Mouse (Mus musculus): ENCODE results near the gene Blm.
"Not testable (repeated sequence)": the region's sequence is repeated elsewhere in the genome, so short reads cannot be mapped to it uniquely, and the experiment has no call there.

The Blm gene

DNA sequence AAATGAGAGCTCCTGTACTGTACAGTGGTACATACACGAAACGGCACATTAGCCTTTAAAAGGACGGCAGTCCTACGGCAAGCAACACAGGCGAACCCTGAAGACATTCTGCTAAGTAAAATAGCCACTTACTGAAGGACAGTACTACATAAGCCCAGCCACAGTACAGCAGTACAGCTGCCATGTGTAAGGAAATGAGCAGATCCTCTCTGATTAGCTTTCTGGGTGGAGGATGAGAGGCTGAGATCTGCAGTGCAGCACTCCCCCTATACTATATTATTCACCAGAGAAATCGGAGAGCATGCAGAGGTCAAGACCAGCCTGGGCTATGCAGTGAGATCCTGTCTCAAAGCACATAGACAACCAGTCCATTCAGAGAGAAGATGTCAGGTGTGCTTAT is 3.8 kb downstream of the Blm start:
- DNase-seq (ENCODE audit: low read depth): no peak

DNA sequence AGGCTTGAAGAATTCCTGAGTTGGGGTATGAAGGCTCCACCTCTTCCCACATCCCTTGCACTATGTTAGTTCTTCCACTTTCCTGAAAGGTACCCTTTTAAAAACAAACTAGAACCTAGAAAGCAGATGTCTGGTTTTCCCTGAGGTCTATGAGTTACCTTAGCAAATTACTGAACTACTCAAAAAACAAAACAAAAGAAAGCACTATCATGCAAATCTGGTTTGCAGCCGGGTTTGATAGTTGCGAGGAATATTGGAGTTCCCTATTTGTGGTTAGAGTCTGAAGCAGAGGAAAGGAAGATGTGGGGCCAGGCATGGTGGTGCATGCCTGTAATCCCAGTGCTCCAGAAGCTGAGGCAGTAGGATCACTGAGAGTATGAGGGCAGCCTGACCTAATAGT is 4.3 kb downstream of the Blm start:
- DNase-seq (ENCODE audit: low read depth): no peak

DNA sequence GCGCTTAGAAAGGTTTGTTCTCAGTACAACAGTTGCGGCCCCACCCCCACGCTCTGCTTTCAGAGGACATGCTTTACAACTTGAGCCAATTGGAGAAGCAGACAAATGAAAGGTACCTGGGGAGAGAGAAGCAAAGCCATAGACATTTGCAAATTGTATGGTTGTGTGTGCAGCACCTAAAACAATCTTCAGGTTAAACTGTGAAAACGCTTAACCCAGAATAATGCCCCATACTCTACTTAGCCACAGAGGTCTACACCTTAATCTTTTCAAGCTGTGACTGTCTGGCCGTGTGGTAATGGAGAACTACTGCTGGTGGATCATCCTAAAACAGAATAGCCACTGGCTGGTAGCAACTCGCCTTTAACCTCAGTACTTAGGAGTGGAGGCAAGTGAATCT is 8.2 kb downstream of the Blm start:
- DNase-seq (ENCODE audit: low read depth): no peak

DNA sequence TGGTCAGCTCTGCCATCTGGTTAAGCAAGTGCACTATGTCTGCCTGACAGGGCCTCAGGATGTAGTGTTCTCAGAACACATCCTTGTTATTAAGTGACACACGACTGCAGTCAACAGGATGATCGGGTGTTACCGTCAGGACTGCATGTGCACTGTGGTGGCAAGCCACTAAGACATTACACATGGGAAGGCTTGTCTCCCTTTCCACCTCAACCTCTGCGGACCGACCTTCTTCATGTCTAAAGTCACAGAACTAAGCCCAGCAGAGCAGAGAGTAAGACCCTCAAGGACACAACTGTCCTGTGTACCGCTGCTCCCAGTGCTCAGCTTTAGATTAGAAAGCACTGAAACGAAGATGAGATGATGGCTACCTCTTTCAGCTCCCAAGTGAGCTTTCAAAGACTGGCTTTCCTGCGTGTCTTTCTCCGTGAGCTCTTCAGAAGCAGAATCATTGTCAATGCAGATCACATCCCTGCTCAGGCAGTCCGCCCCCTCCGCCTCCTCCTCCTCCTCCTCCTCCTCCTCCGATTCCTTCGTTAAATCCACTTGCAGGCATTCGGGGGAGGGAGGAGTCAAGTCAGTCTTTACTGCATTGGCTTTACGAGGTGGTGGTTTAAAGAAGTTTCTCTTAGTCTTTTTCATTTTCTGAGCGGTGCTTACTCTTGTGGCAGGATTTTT is 22.4 kb downstream of the Blm start:
- no peak for DNase-seq (ENCODE audit: low read depth)

DNA sequence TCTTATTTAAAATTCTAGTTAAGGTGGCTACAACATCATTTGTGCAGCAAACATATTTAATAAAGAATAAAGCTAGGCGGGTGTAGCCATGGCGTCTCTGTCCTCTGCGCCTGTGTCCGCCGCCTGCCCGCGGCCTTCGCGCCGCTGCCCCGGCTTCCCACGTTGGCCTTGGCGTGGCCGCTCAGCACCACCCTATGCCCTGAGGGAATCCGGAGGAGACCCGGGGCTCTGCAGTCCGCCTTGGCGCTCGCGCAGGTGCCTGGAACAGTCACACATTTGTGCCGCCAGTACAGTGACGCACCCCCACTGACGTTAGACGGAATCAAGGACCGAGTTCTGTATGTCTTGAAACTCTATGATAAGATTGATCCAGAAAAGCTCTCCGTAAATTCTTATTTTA is 27.2 kb downstream of the Blm start:
- not testable (repeated sequence) for DNase-seq (ENCODE audit: low read depth)

DNA sequence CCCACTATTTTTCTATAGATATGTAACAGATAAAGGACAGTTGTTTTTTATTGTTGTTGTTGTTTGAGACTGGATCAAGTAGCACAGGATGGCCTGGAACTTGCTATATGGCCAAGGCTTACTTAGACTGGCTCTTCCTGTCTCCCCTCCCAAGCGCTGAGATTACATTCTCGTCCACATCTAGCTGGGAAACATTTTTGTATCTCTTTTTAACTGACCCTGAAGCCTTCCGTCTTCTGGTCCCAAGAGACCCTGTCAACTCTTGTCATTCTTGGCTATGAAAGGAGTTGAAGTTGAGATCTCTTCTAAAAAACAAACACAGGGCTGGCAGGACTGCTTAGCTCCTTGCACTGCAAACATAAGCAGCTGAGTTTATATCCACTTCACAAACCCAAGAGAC is 28.9 kb downstream of the Blm start:
- DNase-seq (ENCODE audit: low read depth): no peak

DNA sequence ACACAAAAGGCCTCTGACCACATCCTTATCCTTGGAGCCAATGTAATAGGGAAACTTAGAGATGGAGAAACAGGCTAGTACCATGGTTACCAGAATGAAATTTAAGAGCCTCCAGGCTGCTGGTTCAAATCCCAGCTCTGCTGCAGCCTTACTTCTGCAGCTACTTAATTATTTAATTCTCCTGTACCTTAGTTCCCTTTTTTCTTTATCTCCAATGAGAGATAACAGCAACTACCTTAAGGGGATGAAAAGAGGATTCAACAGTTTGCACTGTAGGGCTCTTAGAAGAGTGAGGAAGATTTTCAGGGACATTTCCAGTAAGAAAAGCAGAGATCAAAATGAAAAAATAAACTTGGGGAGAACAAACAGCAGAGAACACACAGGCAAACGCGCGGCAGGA is 30.0 kb downstream of the Blm start:
- DNase-seq (ENCODE audit: low read depth): no peak

DNA sequence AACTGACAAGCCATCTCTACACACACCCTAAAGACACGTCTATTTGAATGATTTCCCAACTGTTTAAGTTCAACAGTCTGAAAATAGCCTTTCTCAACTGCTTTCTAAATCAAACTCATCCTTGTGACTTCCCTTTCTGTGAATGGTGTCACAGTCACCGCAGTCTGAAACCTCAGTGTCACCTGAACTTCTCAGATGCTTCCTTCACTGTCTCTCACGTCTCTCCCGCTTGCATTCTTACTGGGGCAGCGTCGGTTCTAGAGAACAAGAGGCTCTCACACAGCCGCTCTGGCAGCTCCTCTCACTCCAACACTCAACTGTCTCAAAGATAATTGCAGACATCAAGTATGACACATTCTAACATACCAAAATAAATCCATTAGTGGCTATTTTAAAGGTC is 33.9 kb downstream of the Blm start:
- DNase-seq (ENCODE audit: low read depth): no peak

DNA sequence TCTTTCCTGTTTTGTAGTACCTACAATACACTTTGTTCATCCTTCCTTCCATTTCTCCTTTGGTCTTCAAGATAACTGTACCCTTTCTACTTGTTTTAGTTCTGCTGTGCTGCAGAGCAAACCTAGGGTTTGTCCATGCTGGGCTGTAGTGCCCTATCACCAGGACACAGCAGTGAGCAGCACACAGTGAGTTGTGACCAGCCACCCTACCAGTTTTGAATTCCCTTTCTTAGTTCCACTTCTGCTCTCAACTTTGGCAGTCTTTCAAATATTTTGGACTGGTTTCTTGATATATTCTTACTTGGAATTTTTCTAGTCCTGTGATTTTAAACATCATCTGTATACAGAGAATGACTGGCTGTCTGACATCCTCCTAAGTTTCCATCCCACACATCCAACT is 34.8 kb downstream of the Blm start:
- no peak for DNase-seq (ENCODE audit: low read depth)

DNA sequence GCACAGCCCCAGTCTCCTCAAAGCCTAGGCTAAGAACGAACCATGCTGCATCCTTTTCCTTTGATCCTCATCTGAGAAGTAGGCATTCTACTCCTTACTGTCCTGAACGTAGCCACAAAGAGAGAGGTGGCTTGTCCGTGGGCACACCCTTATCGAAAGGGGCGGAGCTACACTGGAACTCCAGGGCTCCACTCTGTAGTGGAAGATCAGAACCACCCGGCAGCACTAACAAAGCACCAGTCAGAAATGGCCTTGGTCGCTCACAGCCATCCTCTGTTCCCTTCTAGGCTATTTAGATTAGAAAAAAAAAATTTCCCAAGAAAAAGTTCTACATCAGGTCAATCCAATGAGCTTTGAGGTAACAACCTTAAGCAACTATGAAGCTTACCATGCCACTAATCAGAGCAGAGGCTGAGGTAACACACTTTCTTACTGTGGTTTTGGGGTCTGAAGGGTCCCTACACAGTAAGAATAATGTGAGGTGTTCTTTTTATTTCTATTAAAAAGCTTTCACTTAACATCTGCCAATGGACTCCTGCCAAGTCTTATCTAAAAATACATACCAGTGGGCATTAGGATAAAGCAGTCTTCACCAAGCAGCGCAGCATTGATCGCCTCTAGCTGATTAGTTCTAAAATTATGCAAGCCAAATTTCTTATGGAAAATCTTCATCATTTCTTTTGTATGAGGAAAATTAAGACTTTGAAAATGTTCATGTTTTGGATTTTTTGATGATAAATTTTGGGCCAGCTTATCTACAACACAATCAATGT is 35.5 kb downstream of the Blm start:
- DNase-seq (ENCODE audit: low read depth): no peak

DNA sequence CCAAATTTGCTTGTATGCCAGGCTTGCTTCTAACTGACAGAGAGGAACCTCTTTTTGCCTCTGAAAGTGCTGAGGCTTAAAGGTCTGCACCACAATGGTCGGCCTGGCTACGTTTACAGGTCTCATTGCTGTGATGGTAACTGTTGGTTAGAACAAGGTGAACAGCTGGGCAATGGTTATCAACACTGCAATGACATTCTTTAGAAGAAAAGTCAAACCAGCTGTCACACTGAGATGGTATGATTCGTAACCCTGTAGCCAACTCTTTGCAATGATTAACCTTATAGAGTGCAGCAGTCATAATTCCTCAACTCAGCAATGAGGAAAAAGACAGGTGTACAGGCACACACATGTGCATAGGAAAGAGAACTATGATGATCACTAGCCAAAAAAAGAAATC is 38.3 kb downstream of the Blm start:
- DNase-seq (ENCODE audit: low read depth): no peak

DNA sequence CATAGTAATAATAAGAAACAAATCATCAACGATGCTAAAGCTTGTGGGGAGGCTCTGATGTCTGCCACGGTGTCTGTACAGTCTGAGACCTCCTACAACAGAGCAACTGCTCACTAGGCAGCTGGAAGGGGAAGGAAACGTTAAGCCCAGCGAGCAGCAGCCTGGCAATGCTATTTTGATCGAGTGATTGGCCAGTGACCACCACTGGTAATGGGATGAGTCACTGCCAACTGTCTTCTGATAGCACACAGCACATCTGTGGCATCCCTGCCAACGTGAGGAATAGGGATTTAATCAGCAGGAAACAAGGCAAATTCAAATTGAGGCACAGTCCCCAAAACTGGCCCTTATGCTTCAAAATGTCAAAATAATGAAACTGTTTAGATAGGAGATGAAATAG is 39.7 kb downstream of the Blm start:
- DNase-seq (ENCODE audit: low read depth): no peak

DNA sequence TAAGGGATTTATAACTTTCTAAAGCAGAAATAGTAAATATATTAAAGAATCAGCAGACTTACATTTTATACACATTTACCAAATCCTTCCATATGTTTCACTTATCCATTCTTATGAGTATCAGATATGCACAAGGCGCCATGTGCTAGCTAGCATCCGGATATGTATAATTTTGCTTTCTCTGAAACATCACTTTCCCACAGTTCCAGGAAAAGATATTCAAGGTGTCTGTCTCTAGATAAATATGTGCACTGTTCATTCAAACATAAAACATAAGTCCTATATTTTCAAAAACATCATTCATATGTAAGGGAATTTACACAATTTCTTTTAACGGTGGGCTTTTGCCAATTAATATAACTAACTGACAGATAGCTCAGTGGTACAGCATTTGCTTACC is 42.9 kb downstream of the Blm start:
- DNase-seq (ENCODE audit: low read depth): no peak

DNA sequence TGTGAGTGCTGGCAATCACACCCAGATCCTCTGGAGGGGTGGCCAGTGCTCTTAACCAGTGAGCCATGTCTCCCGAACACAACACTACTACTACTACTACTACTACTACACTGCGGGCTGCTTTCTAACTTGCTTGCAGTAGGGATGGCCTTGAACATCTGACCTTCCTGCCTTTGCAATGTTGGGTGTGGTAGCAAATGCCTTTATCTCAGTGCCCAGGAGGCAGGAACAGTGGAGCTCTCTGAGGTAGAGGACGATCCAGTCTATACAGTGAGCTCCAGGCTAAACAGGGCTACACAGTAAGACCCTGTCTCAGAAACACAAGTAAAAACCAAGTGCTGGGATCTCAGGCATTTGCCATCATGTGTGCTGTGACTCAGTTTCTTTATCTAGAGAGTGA is 43.8 kb downstream of the Blm start:
- DNase-seq (ENCODE audit: low read depth): no peak

DNA sequence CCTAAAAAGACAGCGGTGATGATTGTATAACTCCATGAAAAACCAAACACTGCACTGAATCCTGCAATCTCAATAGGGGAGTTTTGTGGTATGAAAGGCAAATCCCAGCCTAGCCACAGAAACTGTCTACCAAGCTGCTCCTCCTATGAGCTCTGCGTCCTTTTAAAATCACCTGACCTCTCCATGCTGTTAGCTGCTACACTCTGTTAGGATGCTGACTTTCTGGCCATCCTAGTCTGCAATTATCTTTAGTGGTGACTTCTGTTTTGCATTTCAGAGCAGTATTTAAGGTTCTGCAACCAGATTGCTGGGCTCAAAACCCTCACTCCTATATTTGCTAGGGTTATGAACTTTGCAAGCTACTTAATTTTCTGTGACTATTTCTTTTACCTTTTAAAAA is 44.6 kb downstream of the Blm start:
- DNase-seq (ENCODE audit: low read depth): no peak

DNA sequence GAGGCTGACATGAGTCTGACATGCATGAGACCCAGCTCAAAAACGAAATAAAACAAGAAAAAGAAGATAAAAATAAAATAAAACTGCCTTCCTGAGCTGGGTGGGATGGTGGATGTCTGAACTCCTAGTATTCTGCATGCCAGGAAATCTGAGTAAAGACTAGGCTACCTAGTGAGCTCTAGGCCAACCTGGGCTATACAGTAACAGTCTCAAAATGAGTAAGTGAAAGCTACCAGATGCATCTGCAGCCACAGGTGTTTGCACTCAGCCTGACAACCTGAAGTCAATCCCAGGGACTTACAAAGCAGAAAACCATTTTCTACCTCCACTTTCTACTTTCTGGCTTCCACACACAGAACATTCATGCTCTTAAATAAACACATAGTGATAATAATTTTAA is 45.5 kb downstream of the Blm start:
- no peak for DNase-seq (ENCODE audit: low read depth)

DNA sequence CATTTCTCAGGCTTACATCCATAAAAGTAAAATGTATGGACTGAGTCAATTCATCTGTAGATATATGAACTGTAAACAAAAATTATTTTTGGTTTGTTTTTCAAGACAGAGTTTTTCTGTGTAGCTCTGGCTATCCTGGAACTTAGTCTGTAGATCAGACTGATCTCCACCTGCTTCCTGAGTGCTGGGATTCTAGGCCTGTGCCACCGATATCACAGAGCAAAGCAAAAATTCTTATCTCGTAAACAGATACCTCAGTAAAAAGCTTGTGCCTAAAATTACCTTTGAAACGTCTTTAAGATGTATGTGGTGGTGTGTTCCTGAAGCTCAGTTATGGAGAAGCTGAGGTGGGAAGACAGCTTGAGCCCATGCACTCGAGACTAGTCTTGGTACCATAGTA is 47.7 kb downstream of the Blm start:
- DNase-seq (ENCODE audit: low read depth): no peak

DNA sequence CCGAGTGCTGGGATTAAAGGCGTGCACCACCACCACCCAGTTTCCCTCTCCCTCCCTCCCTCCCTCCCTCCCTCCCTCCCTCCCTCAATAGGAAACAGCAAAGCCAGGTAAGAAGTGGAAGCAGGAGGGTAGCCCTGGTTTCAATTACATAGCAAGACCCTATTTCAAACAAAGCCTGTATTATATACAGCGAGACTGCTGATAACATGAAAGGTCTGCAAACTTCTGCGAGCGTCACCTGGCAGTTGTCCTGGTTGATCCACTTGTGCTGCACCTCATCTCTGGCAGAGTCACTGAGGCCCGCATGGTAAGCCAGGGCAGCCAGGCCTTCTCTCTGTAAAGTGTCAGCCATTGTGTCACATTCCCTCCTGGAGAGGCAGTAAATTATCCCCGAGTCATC is 54.8 kb downstream of the Blm start:
- no peak for DNase-seq (ENCODE audit: low read depth)

DNA sequence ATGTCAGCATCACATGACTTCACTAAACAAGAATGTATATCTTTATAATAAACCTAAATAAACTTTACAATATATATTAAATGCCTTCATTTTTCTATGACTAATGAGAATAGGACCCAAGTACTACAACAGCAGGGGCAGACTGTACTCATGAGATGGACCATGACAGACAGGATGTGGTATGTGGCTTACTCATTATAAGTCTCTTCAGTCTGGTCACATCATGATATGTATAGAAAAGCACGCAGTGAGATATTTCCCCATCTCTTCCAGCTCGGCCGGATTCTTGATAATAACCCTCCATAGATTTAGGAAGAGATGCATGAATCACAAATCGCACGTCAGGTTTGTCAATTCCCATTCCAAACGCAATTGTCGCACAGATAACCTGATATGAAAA is 61.1 kb downstream of the Blm start:
- DNase-seq (ENCODE audit: low read depth): no peak

DNA sequence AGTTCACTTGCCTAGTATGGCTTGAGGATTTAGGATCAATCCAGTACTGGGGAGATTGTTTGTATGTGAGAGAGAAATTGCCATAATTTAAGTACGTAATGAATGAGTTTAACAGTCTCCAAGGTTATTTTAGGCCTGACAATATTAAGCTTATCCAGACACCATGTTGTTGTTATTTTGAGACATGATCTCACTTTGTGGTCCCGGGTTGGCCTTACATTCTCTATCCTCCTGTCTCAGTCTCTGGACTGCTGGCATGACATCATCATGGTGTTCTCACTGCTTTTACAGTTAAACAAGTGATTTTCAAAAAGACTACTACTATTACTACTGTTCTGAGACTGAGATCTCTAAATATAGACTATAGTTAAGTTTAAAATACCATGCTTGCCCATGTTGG is 66.1 kb downstream of the Blm start:
- no peak for DNase-seq (ENCODE audit: low read depth)

DNA sequence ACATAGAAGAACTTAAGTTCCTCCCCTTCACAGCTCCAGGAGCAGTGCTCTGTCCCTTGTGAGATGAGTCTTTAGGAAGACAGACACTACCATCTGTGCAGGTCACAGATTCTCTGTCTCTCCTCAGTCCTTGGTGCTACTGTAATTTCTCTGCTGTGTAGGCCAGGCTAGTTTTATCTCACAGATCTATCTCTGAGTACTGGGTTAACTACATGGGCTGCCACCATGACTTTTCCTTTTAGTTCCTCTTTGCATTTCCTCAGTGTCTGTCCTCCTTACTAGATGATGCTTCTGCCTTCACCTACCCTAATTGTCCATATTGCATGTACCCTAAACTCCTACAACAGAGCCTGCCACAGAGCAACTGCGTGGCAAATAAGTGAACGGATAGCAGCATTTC is 67.6 kb downstream of the Blm start:
- no peak for DNase-seq (ENCODE audit: low read depth)

DNA sequence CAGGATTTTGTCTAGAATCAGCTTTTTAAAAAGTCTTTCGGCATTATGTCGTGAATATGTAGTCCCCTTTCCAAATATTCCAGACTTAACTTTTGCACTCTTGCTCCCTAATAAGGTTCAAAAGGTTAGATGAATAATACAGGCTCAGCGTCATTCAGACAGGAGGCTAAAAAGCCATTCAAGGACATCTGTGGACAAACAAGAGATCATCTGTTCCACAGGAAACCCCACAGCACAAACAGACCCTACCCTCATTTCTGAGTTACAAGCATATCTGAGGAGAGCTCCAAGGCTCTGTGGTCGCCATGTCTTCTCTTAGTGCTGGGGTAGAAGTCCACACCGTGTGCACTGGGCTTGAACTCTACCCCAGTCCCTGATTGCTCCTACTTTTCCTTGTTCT is 70.1 kb downstream of the Blm start:
- DNase-seq (ENCODE audit: low read depth): no peak

DNA sequence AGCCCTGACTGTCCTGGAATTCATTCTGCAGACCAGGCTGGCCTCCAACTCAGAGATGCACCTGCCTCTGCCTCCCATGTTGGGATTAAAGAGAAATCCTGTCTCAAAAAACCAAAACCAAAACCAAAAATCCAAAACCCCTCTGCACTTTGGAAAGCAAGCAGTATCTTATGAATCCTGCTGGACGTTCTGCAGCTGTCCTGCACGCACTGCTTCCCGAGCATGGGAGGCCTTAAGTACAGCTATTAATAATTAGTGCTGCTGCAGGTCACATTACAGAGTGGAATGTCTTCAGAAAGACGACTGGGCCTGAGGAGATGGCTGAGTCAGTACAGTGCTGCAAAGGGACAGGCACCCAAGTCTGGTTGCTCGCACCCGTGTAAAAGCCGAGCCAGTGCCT is 73.0 kb downstream of the Blm start:
- no peak for DNase-seq (ENCODE audit: low read depth)

DNA sequence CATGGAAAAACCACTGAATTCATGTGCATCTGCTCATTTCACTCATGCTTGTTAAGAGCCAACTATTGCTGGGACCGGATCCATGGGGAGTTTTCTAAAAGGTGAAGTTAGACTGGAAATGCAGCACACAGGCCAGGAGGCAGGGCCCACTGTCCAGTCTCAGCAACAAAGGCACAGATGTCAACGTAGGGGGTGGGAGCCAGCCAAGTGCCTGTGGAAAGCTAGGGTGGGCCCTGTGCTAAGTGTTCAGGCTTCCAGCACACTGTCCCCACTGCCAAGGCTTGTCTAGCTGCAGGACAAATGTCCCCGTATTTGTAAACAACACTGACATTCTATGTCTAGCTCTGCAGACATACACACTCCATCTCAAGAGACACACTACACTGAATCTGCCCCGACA is 74.0 kb downstream of the Blm start:
- DNase-seq (ENCODE audit: low read depth): no peak
